Mouse (Mus musculus) ovary, postnatal 36 days (tissue): ENCODE results near the gene Tppp3.

Source experiments
- DNase-seq: peaks from one replicate; pipeline ENCODE4 v3.0.0; 2022; ENCODE audit warnings: low spot score, mixed read lengths

Gene Tppp3

DNA sequence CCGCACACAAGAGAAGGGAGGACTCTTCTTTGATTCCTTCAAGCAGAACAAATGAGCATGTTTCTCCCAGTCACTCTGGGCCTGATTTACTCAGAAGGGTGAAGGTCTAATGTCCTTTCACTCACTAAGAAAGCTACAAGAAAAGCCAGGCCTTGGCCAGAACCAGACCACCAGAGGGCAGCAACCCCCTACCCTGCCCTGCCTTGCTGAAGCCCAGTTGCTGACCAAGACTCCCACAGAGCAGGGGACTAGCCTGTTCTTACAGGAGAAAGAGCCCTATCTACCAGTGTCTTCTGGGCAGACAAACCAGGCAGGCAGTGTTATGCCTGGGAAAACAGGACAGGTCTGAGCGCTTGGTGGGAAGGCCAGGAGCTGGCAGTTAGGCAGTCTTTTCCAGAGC, 13.1 kb upstream of the Tppp3 start:
- peak; percentile 82 for DNase-seq

DNA sequence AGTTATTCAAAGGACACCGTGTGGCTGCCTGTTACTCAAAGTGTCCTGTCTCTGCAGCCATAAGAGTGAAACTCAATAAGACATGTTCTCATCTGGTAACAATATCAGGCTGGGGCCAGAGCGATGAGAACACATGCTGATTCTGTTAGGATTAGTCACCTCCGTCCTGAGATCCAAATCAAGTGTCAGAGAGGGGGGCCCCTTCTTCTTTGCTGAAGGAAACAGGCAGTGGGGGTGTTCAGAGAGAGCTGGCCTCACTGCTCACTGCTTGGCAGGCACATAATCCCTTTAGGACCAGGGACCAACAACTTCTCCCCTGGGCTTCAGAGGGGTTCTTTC, 12.7 kb upstream of the Tppp3 start:
- DNase-seq = no peak

DNA sequence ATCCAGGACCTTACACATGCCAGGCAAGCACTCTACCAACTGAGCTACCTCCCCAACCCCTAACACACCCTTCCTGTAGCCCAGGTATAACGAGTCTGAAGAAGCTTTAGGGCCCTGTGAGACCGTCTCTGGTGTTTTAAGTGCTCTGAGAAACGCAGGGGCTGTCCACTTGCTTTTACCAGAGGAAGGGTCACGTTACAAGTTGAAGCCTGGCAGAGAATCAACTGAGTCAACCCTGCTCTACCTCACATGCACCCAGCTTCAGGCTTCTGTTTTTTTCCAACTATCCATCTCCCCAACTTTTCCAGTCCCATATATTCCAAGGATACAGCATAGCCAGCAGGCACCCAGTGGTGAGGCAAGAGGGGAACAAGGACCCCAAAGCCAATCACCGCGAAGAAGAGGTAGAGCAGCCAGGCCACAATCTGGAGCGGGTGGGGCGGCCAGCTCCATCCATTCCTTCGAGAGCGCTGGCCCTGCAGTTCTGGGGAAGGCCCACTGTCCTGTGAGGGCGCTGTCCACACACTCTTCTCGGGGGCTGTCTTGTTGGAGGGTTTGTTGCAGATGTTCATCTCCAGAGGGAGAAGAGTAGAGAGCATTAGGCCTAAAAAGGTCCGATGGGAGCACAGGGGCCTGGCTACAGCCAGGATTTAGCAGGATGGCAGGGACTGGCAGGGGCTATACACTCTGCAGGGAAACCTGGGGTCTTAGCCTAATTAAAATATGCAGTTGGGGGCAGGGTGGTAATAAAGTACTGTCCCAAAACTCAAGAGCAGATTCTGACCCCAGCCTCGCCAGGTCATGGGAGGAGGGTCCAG, 12.1 kb upstream of the Tppp3 start:
- peak; percentile 72 for DNase-seq

DNA sequence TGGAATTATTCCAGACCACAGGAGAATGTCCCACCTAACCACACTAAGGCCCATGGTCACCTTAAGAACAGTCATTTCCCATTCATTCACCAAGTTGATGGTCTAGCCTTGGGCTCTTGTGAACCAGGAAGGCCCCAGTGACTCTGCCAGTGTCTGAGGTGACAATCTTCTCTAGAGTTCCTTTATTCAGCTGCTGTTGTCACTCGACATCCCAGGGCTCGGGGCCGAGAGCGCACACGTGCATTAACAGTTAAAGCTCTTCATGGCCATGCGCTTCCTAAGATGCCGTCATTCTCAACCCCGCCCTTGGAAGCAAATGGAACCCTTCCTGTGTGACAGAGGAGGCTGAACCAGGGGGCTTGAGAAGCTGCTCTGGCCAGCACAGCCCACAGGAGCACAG, 10.8 kb upstream of the Tppp3 start:
- no peak for DNase-seq

DNA sequence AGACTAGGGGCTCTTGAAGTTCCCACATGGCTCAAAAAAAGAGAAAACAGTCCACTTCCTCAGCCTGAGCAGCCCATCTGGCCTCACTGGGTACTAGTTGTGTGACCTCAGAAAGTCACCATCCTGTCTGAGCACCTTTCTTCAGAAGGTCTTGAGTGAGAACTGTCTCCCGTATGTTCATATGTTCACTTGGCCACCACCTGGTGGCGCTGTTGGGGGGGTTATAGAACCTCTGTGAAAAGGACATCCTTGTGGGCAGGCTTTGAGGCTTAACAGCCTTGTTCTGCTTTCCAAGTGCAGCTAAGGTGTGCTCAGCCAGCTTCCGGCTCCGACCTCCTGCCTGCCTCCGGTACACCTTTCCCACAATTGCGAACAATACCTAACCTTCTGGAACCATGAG, 10.1 kb upstream of the Tppp3 start:
- no peak for DNase-seq

DNA sequence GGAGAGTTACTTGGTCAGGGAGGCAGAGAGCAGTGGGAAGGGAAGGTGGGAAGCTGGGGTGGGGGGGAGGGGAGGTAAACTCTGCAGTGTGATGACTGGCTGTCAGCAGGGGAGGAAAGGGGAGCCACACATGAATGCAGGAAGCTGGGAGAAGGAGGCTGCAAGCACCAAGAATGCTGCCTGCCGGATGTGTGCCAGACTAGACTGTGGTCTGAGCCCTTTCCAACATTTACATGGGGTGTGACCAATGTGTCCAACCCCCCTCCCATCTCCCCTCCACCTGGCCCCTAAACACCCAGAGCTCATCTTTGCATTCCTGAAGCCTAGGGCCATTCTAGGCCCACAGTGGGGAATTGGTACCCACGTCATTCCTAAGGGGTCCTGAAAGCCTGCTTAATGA, 9.7 kb upstream of the Tppp3 start:
- DNase-seq = no peak

DNA sequence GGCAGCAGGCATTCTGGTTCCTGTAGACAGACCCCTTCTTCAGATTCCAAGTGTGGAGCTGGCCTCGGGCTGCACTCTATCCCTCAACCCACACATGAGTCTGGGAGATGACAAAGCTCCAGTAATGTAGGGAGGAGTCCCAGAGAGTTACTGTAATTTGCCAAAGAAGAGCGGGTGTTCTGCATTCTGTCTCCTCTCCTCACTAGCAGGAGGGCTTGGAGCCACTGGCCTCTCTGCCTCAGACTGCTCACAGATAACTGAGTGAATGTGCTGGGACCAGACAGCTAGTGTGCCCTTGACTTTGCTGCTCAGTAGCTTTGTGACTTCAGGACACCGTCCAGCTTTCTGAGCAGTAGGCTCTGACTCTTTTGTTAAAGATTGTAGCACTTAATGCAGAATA, 6.5 kb upstream of the Tppp3 start:
- no peak for DNase-seq

DNA sequence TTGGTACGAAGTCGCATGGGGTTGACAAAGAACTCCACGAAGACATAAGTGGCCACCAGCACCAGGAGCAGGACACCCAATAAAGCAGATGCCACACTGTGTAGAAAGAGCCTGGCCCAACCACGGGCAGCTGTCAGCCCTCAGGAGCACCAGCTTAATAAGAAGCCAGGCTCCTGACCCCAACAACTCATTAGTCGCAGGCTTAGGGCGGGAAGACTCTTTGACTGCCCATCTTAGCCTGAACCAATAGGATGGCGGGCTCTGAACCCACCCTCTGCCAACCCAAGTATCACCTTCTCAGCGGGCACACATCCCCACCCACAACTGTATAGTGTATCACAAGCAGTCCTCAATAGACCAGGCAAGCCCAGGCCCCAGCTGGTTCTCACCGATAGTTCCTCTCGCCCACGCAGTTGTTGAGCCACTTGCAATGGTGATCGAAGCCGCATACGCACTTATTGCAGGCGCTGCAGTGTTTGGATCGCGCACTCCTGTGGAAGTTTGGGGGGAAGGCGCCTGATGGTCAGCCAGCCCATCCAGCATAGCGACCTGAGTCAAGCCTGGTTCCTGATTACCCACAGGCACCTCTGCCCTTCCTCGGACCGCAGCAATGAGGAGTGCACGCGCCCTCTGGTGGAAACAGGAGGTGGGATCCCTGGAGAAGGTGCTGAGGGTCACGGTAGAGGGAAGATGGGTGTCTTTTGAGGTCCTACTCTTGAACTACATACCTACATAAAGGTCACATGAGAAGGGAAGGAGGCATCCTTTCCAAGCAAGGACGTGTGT, 5.5 kb upstream of the Tppp3 start:
- DNase-seq = peak; percentile 71

DNA sequence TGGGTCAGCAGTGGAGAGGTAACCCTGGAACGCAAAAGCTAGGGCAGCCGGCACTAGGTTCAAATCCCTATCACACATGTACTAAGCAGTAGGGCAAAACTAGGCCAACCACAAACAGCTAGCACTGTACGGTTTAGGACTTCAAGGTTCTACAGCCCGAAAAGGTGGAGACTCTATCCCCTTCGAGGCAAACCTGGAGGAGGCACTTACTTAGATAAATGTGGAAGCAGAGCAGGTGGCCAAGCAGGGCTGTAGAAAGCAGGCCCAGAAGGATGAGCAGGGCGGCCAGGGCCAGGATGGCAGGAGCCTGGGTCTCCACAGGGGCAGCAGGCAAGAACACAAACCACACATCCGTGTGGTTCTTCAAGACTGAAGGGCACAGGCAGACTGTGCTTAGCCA, 4.8 kb upstream of the Tppp3 start:
- no peak for DNase-seq

DNA sequence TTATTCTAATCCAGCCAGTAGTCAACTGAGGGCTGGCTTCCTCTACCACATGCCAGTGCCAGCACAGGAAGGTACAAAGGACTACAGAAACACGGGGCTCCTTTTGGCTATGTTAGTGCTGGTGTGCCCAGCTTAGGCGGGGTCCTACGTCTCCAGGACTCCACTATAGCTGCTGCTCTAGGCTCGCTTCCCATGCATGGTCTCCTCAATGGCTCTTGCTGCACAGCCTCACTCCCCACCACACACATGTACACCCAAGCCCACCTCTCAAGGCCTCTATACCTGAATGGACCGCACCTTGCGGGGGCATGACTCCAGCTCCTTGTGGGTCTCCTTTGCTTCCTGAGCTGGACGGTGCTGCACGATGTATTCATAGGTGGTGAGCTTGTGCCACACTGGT, 4.4 kb upstream of the Tppp3 start:
- no peak for DNase-seq

DNA sequence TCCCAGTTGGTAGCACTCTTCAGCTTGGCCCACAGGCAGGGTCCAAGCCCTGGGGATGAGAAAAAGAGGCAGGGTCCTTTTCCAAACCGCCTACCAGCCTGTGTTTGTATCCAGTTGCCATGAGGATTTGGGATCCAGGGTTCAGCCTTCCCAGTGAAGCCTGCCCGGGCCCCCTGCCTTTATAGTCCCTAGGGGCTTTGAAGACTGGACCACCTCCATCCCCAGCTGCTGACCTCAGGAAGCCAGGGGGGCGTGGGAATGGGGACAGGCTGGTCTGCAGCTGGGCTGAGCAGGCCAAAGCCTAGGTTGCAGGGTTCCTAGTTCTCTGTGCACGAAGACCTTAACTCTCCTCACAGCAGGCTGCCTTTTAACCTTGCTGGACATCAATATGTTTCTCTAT, 3.9 kb upstream of the Tppp3 start:
- DNase-seq = no peak

DNA sequence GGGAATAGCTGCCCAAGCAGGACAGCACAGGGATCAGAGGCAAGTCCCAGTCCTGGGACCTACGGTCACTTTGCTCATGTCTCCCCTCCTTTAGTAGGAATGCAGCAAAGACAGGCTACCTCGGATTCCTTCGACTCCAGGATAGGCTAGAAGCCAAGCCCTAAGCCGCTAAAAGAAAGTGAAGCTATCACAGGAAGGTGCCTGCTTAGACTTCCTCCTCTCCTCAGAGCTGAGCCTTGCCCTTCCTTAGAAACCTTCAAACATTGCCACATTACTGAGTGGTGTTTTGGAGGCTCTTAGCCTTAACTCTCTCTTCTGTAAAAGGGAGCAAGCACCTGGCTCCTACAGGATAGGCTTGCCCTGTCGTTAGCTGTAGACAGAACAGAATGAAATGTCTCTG, 3.4 kb upstream of the Tppp3 start:
- no peak for DNase-seq

DNA sequence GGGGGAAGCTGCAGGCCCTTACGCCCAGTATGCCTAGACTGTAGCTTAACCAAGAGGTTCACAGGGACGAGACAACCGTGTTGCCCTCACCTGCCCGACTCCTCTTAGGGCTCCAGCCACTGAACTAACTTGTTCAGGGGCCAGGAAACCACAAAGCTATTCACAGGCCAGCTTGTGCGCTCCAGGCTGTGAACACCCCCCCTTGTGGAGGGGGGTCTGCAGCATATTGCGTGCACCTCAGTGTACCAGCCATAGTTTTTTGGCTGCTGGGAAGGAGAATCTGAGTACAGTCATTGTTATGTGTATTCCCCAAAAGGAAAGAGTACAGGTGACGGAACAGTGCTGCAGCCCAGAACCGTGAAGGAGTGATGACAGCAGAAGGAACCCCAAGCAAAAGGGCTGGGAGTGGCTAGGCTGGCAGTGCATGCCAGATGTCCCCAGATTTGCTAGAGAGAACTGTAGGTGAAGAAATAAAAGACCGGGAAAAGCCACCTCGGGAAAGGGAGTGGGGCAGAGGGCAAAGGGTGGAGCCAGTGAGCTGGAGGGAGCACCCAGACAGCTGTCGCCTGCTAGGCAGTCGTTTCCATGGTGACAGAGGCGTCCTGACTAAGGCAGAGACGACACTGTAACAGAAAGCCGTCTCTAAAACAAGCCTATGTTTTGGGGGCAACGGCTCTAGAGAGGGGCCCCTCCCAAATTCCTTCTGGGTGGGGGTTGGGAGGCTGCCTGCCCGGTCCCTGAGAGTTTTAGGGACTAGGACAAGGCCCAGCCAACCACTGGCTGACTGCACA, 2.7 kb upstream of the Tppp3 start:
- peak; percentile 53 for DNase-seq

DNA sequence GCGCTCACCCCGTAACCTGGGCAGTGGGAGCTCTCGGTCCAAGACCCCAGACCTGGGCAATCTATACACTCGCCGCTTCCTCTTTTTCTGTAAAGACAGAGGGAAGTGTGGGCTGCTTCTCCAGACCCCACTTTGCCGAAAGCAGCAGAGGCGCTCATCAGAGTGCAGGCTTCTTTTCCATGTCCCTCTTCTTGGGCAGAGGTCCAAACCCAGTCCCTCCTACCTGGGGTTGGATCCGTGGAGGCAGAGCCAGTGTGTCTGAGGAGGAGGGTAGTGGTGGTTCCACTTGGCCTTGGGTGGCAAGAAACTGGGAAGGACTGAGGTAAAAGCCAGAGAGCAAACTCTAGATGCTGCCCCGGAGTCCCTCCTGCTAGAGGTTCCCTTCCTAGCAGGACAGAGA, 1.7 kb upstream of the Tppp3 start:
- no peak for DNase-seq

DNA sequence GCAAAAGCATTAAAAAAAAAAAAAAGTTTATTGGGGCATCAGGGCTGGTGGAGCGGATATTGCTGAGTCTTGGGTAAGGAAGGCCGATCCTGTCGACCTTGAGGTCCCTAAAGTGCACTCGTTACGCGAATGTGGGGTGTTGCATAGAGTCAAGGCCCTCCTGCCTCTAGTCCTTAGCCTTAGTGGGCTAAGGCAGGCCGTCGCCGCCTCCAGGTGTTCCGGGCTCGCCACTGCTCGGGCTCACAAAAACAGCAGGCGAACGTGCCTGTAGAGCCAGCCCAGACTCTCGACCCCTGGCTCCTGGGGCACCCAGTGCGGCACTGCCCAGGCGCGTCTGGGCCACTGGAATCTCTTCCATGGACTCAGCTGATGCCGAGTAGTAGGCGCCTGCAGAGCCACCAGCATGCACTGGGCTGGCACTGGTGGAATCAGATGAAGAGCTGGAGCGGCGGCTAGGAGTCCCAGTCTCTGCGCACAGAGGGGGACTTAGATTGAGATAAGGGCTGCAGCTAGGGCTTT, 1.1 kb upstream of the Tppp3 start:
- no peak for DNase-seq

DNA sequence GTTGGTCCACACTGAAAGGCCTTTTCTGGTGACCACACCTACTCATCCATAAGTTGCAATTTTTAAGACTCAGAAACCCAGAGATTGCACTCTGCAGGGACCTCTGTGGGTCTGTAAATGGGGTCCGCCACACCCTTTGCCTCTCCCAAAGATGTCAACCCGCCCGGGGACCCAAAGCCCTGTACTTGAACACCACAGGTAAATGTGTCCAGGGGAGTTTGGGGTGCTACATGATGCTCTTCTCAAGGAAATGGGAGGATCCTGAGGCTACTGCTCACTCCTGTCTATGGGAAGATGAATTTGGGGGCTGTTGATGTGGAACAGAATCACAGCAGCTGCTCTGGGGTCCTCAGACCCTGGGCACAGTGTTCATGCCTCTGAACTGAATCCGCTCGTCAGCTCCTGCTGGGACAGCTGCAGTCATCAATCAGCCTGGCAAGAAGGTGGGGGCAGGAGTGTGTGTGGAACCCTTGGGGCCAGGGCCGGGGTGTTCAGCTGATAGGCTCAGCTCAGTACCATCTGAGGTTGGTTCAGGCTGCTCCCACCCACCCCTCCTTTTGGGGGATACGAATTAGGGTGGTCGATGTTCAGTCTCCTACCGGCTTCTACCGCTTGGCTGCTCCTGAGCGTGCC, 529 bp downstream of the Tppp3 start:
- no peak for DNase-seq

DNA sequence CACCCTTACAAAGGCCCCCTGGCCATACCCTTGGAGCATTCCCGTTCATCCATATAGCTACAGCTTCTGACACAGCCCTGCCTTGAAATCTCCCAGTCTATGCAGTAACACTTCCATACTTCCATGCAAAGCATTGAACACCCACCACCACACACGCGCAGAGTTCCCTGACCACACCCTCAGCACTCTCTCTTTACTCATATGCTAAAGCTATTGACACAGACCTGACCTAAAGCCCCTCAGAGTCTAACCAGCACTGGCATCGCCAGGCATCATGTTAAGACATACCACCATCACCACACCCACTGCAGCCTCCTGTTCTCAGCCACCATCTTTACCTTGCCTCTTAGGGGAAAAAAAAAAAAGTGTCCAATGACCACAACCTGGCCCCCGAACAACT, 1.1 kb downstream of the Tppp3 start:
- no peak for DNase-seq

DNA sequence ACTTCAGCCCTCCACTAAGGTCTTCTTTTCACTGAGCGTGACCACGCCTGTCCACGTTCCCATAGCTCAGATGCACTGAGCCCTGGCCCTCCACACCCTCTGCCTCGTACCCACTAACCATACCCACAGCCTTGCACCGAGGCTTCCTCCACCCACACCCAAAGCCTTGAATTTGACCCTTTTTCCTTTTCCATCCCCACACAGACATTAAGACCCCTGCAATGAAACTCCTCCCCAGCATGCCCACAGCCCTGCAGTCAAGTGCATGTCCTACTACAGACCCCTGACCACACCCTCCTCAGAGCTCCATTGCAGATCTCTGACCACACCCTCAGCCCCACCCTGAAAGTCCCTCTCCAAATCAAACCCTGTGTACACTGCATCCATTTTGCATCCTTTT, 1.5 kb downstream of the Tppp3 start:
- no peak for DNase-seq

DNA sequence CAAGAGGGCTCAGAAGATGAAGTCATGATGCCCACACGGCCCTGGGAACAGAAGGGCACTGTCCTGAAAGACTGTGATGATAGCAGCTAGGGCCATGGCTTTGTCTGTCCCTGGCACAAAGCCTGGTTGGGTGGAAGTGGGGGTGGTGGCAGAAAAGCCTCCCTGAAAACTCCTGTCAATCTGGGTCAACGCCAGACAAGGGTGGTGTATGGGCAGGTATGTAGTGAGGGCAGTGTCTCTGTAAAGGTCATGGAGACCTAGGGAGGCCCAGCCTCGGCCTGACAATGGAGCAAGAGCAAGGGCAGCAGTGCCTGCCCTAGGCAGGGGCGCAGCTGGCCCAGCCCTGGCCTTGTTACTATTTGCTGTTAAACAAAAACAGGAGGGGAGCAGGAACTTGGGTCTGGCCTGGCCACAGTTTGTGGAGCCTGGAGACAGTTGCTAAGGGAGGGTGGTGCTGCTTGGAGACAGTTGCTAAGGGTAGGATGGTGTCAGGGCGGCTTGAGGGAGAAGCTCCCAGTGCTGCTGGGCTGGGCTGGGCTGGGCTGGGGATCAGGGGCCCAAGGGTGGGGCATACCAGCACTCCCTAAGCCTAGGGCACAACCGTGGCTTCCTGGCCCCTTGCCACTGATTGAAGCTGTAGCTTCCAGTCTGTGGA, 2.2 kb downstream of the Tppp3 start:
- DNase-seq = peak; percentile 72

DNA sequence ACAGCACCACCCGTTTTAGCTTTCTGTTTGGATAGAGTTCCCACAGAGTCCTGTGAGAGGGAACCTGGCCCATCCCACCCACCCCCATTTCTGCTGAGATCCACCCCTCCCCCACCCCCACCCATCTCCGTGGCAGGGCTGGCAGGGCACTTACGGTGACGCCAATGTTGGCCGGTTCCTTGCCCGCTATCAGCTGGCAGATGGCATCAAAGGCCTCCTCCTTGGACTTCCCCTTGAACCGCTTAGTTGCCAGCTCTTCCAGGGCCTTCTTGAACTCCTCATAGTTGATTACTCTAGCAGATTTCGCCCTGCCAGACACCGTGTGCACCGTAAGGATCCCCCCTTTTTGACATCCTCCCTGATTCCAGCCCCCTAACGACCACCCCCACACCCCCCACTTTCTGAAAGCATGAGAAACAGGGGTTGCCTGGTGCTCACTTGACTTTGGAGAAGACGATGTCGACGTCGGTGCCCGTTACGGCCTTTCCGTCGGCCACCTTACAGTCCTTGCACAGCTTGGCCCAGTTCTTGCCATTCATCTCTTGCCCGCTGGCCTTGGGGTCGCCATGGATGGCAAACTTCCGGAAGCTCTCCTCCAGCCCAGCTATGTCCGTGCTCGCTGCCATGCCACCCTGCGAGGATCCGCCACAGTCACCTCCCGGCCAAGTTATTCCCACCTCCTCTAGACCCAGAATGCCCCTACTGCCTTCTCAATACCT, 3.2 kb downstream of the Tppp3 start:
- no peak for DNase-seq

DNA sequence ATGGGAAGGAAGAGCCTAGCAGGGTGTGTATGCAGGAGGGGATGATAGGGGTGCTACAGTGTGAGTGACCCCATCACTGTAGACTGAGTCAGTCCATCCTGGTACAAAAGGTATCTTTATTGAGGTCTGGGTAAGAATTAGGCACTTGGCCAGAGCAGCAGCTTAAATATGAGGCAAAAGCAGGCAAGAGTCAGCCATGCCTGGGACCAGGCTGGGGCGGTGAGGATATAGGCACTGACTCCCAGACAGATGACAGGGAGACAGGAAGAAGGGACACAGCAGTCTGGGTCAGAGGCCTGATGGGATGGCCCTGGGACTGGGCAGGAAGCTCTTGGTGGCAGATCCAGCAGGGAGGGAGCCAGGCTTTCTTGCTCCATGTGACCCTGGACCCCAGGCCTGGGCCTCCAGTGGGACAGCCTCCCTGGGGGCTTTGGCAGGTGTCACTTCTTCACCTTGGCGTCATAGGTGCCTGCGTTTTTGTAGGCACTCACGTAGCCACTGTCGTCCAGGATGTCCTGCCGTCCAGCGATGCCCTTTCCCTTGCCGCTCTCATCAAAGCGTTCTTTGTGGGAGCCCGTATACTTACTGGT, 3.8 kb downstream of the Tppp3 start:
- no peak for DNase-seq
